Mouse (Mus musculus) hindbrain, embryonic 11.5 days (tissue): ENCODE data around the gene Coro2b. TPM values are rescaled to one million over a fixed set of nuclear protein-coding genes. Genes with fewer than 3 reads are reported as not detected.

ENCODE experiments used
- ATAC-seq: fragments of 200-750 bp; cut with Nextera tagmentation; 2 replicates; pipeline ENCODE4 v1.8.0; 2017; ENCODE audit warnings: mild to moderate bottlenecking, moderate TSS enrichment, moderate library complexity; ENCODE audit not compliant: low FRiP score
- DNase-seq: peaks from one replicate; pipeline ENCODE4 v3.0.0-alpha.2; 2015; ENCODE audit warnings: low spot score
- H3K27ac ChIP-seq: fragments of 300-500 bp; sonication (generic); 2 replicates; pipeline ENCODE4 v1.5.1; 2014; ENCODE audit warnings: mild to moderate bottlenecking, low read depth, low read length
- H3K27me3 ChIP-seq: fragments of 300-500 bp; sonication (generic); 2 replicates; pipeline ENCODE4 v1.6.1; 2014; ENCODE audit warnings: mild to moderate bottlenecking, low read length, moderate library complexity, mixed read lengths; ENCODE audit not compliant: control insufficient read depth, insufficient read depth
- H3K36me3 ChIP-seq: fragments of 300-500 bp; sonication (generic); 2 replicates; pipeline ENCODE4 v1.6.1; 2014; ENCODE audit warnings: mild to moderate bottlenecking, low read length, moderate library complexity, mixed read lengths; ENCODE audit not compliant: control insufficient read depth, insufficient read depth
- H3K4me1 ChIP-seq: fragments of 300-500 bp; sonication (generic); replicated peaks from 2 replicates; pipeline ENCODE4 v1.6.1; 2014; ENCODE audit warnings: low read length, mixed read lengths; ENCODE audit not compliant: control insufficient read depth, insufficient read depth
- H3K4me2 ChIP-seq: fragments of 300-500 bp; sonication (generic); replicated peaks from 2 replicates; pipeline ENCODE4 v1.6.1; 2014; ENCODE audit warnings: mild to moderate bottlenecking, low read depth, low read length
- H3K4me3 ChIP-seq: fragments of 300-500 bp; sonication (generic); 2 replicates; pipeline ENCODE4 v1.5.1; 2014; ENCODE audit warnings: low read depth, low read length
- H3K9ac ChIP-seq: fragments of 300-500 bp; sonication (generic); 2 replicates; pipeline ENCODE4 v1.6.1; 2014; ENCODE audit warnings: low read depth, low read length
- H3K9me3 ChIP-seq: fragments of 300-500 bp; sonication (generic); 2 replicates; pipeline ENCODE4 v1.6.1; 2016; ENCODE audit warnings: low read length; ENCODE audit not compliant: control insufficient read depth
- WGBS: fragments of 180-500 bp; shearing (Covaris S2); extraction: QIAGEN DNeasy Blood & Tissue Kit; methylation state at CpG from one replicate; pipeline ENCODE4 v1.1.7; 2014; 5-methylcytosine and 5-hydroxymethylcytosine counted together
- polyA plus RNA-seq: library from polyadenylated mRNA; unstranded; fragments of >200 nt; fragmentation: Nextera tagmentation; extraction: Ambion mirVana; gene quantifications from 2 replicates; pipeline ENCODE4 v1.2.1, GENCODE M21; 2014

Gene Coro2b
- polyA plus RNA-seq, 1 experiment from 2014 or later: 20.5 TPM

DNA sequence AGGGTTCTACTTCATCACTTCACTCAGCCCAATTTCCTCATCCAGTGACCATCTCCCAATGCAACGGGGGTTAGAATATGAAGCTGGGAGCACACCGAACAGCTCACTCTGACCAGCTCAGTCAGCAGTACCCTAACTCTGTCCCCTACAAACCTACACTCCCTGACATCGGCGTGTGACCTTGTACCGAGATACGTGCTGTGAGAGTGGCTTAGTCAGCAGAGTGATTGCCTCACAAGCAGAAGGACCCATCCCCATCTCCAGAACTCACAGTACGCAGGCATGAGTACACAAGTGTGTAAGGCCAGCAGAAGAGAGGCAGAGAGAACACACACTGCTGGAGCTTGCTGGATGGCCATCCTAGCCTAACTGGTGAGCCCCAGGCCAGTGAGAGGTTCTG lies 21.7 kb downstream of the Coro2b start:
- ATAC-seq (no peak), DNase-seq (no peak)
- Histone ChIP-seq H3K36me3 (no peaks in the 10 kb centered on the region), H3K4me3 (no peak overlapping the region), H3K27ac (no peak overlapping the region), H3K4me1 (peaks cover 9% of the 10 kb centered on the region), H3K9ac (no peak overlapping the region), H3K27me3 (no peaks in the 10 kb centered on the region), H3K4me2 (no peak overlapping the region), H3K9me3 (no peaks in the 10 kb centered on the region)
- WGBS: 93% methylated on average over 7 of the region's 7 CpGs

DNA sequence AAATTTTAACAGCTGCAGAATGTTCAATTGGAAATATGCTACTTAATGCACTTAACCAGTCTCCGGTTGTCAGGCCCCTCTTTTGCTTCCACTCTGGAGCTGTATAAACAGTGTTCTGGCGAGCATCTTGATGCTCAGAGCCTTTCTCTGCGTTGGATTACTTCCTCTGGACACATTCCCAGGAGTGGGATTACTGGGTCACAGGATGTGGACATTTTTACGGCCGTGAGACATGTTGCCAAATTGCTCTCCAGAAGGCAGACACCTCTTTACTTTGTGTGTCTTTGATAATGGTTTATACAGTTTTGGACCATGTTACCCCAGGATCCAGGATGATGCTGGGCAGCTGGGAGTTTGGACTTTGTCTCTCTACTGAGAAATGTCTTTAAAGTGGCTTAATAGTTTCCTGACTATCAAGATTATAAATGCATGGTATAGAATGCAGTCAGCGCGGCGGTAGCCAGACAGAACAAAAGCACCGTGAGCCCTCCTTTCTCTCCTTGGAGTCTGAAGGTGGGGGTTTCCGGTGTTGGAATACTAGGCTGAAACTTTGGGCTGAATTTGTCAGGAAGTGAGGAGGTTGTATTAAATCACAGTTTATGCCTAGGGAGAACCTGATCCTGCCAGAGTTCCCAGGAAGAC lies 23.2 kb downstream of the Coro2b start:
- H3K4me3 ChIP-seq: no peak overlapping the region

DNA sequence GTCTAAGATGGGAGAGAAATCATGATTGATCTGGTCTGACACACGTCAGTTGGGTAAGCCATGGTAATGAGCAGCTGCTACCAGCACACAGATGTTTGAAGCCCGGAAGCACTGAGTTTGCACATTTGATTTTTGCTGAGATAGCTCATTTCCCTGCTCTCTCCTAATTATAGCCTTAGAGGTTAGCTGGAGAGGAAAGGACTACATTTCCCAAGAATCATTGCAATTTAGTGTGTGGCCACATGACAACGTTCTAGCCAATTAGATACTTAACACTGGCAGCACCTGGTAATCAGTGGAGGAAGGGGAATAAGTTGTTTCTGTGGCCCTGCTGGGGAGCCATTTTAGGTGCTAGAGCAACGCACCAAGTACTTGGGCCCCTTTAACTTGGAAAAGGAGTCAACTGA lies 26.3 kb downstream of the Coro2b start:
- H3K27me3 ChIP-seq: no peaks in the 10 kb centered on the region
- H3K36me3 ChIP-seq: no peaks in the 10 kb centered on the region
- H3K9me3 ChIP-seq: no peaks in the 10 kb centered on the region
- ATAC-seq: peak; percentile 57; the same call in 1 of the 2 replicates
- 61% methylated on average over 4 of the region's 4 CpGs for WGBS
- H3K4me3 ChIP-seq: no peak overlapping the region
- H3K4me2 ChIP-seq: no peak overlapping the region
- no peak overlapping the region for H3K9ac ChIP-seq
- DNase-seq: peak; percentile 43
- peaks cover 3% of the 10 kb centered on the region for H3K4me1 ChIP-seq
- no peak overlapping the region for H3K27ac ChIP-seq

More for the DNA sequence above, 23.2 kb downstream of the Coro2b start:
- ATAC-seq (no peak), DNase-seq (no peak)
- Histone ChIP-seq H3K36me3 (no peaks in the 10 kb centered on the region), H3K27me3 (no peaks in the 10 kb centered on the region), H3K4me1 (peaks cover 4% of the 10 kb centered on the region), H3K27ac (no peak overlapping the region), H3K4me2 (no peak overlapping the region), H3K9me3 (no peaks in the 10 kb centered on the region), H3K9ac (no peak overlapping the region)
- 77% methylated on average over 10 of the region's 10 CpGs for WGBS

DNA sequence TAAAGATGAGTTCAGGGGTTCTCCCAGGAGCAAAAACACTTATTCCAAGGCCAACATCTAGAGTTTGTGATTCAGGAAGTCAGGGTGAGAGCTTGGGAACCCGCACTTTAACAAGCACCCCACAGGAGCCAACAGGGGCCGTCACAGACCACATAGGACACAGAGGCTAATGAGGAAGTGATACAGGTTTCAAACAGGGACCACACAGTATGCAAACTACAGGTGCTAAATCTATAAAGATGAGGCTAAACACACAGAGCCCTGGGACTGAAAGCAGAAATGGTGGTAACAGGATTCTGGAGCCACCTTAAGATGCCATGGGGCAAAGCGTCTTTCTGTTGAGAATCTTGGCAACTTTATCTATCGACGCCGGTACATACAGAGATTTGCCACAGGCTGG lies 27.2 kb downstream of the Coro2b start:
- no peak overlapping the region for H3K4me2 ChIP-seq
- 92% methylated on average over 6 of the region's 6 CpGs for WGBS
- DNase-seq: no peak
- no peaks in the 10 kb centered on the region for H3K27me3 ChIP-seq
- H3K27ac ChIP-seq: no peak overlapping the region
- no peak overlapping the region for H3K9ac ChIP-seq
- no peaks in the 10 kb centered on the region for H3K36me3 ChIP-seq
- no peak overlapping the region for H3K4me3 ChIP-seq
- H3K4me1 ChIP-seq: peaks cover 3% of the 10 kb centered on the region
- ATAC-seq: no peak
- H3K9me3 ChIP-seq: no peaks in the 10 kb centered on the region

DNA sequence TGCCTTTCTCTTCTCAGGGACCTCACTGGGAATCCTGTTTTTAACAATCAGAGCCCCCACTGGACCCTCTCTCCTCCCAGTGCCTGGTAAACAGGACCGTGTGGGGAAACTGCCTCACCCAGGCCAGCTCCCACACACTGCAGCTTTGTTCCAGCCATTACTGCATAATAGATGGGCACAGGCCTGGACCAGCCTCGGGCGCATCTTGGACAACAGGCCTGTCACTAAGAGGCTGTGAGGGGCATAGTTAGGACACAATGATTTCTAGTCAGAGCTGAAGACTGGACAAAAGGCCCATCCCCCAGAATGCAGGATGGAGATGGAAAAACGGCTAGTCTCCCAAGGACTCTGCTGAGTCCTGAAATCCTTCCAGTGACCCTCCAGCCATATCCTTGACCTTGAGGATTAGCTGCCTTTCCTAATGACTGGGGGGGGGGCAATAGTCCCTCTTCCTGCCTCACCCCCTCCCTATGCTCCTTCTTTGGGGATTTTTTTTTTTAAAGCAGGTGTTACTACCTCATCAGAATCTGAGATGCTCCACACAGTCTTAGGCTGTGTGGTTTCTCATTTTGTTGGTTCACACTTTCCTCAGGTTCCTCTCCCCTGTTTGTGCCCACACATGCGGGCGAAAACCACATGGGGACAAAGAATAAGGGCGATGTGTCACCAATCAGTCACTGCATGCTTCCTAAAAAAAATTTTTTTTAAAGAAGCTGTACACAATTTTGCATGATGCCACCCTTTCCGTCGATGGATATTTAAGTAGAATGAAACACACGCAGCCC lies 27.9 kb downstream of the Coro2b start:
- 0 out of 2 replicates have a peak overlapping the region, but pooled peaks have one; percentile 21 for H3K9ac ChIP-seq
- H3K9me3 ChIP-seq: no peaks in the 10 kb centered on the region
- DNase-seq (peak; percentile 62), ATAC-seq (peak; percentile 85)
- peak overlapping the region; percentile 79 for H3K27ac ChIP-seq
- H3K4me2 ChIP-seq: no peak overlapping the region
- no peak overlapping the region for H3K4me3 ChIP-seq
- H3K27me3 ChIP-seq: no peaks in the 10 kb centered on the region
- WGBS: 64% methylated on average over 10 of the region's 10 CpGs
- H3K36me3 ChIP-seq: no peaks in the 10 kb centered on the region
- H3K4me1 ChIP-seq: peaks cover 3% of the 10 kb centered on the region

DNA sequence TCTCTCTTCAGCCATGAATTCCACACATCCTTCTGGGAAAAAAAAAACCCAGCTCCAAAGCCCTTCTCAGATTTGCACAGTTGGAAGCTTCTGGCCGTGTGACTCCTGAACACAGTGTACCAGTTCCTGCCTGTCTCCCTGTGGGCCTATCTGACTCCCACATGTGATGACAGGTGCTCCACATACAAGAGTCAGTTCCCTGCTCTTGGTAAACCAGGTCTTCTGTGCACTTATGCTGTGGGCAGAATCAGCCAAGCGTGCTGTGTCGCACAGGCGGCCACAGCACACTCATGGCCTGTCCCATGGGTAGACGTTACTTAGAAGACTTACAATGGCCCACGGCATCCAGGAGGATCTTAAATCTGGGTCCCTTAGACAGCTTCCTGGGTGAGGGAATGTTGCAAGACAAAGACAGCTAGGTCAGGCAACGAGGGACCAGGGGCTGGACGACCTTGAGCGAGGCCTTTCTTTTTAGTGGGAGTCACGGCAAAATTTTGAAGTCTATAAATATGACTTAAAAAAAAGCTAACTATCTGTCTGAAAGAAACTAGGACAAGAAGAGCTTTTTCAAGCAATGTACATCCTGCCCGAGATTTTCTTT lies 30.3 kb downstream of the Coro2b start:
- H3K4me1 ChIP-seq: peaks cover 3% of the 10 kb centered on the region
- H3K27ac ChIP-seq: no peak overlapping the region
- DNase-seq: no peak
- no peak overlapping the region for H3K4me2 ChIP-seq
- no peak overlapping the region for H3K9ac ChIP-seq
- no peaks in the 10 kb centered on the region for H3K27me3 ChIP-seq
- H3K9me3 ChIP-seq: no peaks in the 10 kb centered on the region
- H3K36me3 ChIP-seq: no peaks in the 10 kb centered on the region
- WGBS: 87% methylated on average over 11 of the region's 11 CpGs
- ATAC-seq: no peak
- H3K4me3 ChIP-seq: no peak overlapping the region

DNA sequence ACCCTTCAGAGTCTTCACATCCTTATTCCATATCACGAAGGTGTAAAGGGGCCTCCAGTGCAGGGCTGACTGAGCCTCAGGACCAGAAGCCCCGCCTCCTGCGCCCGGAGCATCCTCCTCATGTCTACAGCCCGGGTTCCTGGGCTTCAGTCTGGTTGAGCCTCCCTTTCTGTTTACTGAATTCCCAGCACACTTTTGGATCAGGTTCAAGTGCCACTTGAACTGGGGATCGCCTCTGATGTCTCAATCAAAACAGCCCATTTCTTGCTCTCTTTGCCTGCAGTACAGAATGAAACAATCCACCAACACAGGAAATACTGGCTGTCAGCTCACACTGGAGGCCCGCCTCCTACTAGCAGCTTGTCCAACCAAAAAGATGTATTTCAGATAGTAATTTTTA lies 32.7 kb downstream of the Coro2b start:
- ATAC-seq (no peak), DNase-seq (no peak)
- WGBS: 78% methylated on average over 7 of the region's 7 CpGs
- H3K4me3 ChIP-seq: no peak overlapping the region
- no peaks in the 10 kb centered on the region for H3K36me3 ChIP-seq
- H3K4me2 ChIP-seq: no peak overlapping the region
- H3K9me3 ChIP-seq: no peaks in the 10 kb centered on the region
- H3K27me3 ChIP-seq: no peaks in the 10 kb centered on the region
- H3K9ac ChIP-seq: no peak overlapping the region
- H3K4me1 ChIP-seq: peaks cover 3% of the 10 kb centered on the region
- H3K27ac ChIP-seq: no peak overlapping the region

DNA sequence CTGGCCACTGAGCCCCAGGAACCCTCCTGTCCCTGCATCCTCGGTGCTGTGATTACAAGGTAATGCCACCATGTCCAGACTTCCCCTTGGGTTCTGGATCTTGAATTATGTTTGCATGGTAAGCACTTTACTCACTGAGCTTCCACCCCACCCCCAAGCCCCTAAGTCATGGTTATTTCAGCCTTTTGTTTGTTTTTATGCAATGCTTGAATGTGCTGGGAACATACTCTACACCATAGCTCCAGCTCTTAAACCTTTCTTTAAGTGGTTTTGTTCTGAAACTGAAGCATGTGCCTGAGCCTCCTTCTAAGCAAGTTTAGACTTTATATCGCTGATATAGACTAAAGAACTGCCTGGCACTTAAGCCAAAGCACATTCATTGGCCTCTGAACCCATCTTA lies 34.5 kb downstream of the Coro2b start:
- Histone ChIP-seq H3K27ac (no peak overlapping the region), H3K4me1 (peaks cover 3% of the 10 kb centered on the region; the same call in 1 of the 2 replicates), H3K36me3 (no peaks in the 10 kb centered on the region), H3K9me3 (no peaks in the 10 kb centered on the region), H3K4me3 (no peak overlapping the region), H3K27me3 (no peaks in the 10 kb centered on the region), H3K9ac (no peak overlapping the region), H3K4me2 (no peak overlapping the region)
- 83% methylated on average over 2 of the region's 2 CpGs for WGBS
- ATAC-seq (no peak), DNase-seq (no peak)
